Mouse (Mus musculus) T-helper 17 cell (primary cell): ENCODE data around the gene Zcchc4.

Experiments used
- in situ Hi-C, 2 experiments: fragments of 300-600 bp; cut with MboI, MseI; formaldehyde crosslinking; loops; 1 replicate in 1 of 2; 2 replicates in 1 of 2; pipeline ENCODE4 v1.15.1; 2025; ENCODE audit warnings: high pct_unique_total_duplicates in 2 of 2

The Zcchc4 gene

GRCm38 (mm10) chr5:52871461-52871860 is 96.3 kb downstream of the Zcchc4 start:
- in situ Hi-C loops = loop anchor here in 1 of 2 experiments (5.0 to 10.0 kb wide), 2 partner anchors 383 to 811 kb away; no protein-coding TSS in a partner anchor

GRCm38 (mm10) chr5:52871986-52872385 is 96.8 kb downstream of the Zcchc4 start:
- in situ Hi-C loops = loop anchor here in 1 of 2 experiments (5.0 to 10.0 kb wide), 2 partner anchors 383 to 810 kb away; no protein-coding TSS in a partner anchor
